Mouse (Mus musculus) forebrain, postnatal 0 days (tissue): ENCODE data around the gene Evi5. TPM values are rescaled to one million over a fixed set of nuclear protein-coding genes. Genes with fewer than 3 reads are reported as not detected.

ENCODE experiments used
- ATAC-seq: fragments of 200-750 bp; cut with Nextera tagmentation; 2 replicates; pipeline ENCODE4 v1.8.0; 2017; ENCODE audit warnings: mild to moderate bottlenecking, moderate library complexity
- DNase-seq: peaks from one replicate; pipeline ENCODE4 v3.0.0-alpha.2; 2015
- H3K27ac ChIP-seq: fragments of 300-500 bp; sonication (generic); 2 replicates; pipeline ENCODE4 v1.5.1; 2014; ENCODE audit warnings: low read depth, mild to moderate bottlenecking, antibody characterized with exemption, low read length, moderate library complexity, mixed read lengths
- H3K27me3 ChIP-seq: fragments of 300-500 bp; sonication (generic); 2 replicates; pipeline ENCODE4 v1.6.1; 2014; ENCODE audit warnings: mild to moderate bottlenecking, low read length, mixed read lengths; ENCODE audit not compliant: insufficient read depth
- H3K36me3 ChIP-seq: fragments of 300-500 bp; sonication (generic); 2 replicates; pipeline ENCODE4 v1.6.1; 2014; ENCODE audit warnings: mild to moderate bottlenecking, moderate library complexity; ENCODE audit not compliant: insufficient read depth
- H3K4me1 ChIP-seq: fragments of 300-500 bp; sonication (generic); 2 replicates; pipeline ENCODE4 v1.6.1; 2014; ENCODE audit warnings: antibody characterized with exemption; ENCODE audit not compliant: insufficient read depth
- H3K4me2 ChIP-seq: fragments of 300-500 bp; sonication (generic); 2 replicates; pipeline ENCODE4 v1.6.1; 2014; ENCODE audit warnings: low read depth, mild to moderate bottlenecking, moderate library complexity
- H3K4me3 ChIP-seq: fragments of 300-500 bp; sonication (generic); 2 replicates; pipeline ENCODE4 v1.5.1; 2014; ENCODE audit warnings: low read depth, low read length, mixed read lengths
- H3K9ac ChIP-seq: fragments of 300-500 bp; sonication (generic); 2 replicates; pipeline ENCODE4 v1.6.1; 2014; ENCODE audit warnings: mild to moderate bottlenecking
- H3K9me3 ChIP-seq: fragments of 300-500 bp; sonication (generic); 2 replicates; pipeline ENCODE4 v1.6.1; 2016; ENCODE audit warnings: low read length
- CTCF ChIP-seq: sonication (generic); IDR thresholded peaks from 2 replicates; pipeline ENCODE4 v1.5.1; 2016; ENCODE audit warnings: antibody characterized with exemption, control low read depth, low read depth
- WGBS: fragments of 180-500 bp; shearing (Covaris S2); extraction: QIAGEN DNeasy Blood & Tissue Kit; methylation state at CpG from one replicate; pipeline ENCODE4 v1.1.7; 2014; 5-methylcytosine and 5-hydroxymethylcytosine counted together
- polyA plus RNA-seq: library from polyadenylated mRNA; unstranded; fragments of >200 nt; fragmentation: Nextera tagmentation; extraction: Ambion mirVana; gene quantifications from 2 replicates; pipeline ENCODE4 v1.2.1, GENCODE M21; 2015
- total RNA-seq: library from RNA; depleted of rRNA; stranded (reverse); fragments of >200 nt; gene quantifications from 2 replicates; pipeline ENCODE4 v1.2.3, GENCODE M21; 2014

Gene Evi5
- total and polyA plus RNA-seq, 2 experiments from 2014 or later, result 59.6 to 66.9 TPM

DNA sequence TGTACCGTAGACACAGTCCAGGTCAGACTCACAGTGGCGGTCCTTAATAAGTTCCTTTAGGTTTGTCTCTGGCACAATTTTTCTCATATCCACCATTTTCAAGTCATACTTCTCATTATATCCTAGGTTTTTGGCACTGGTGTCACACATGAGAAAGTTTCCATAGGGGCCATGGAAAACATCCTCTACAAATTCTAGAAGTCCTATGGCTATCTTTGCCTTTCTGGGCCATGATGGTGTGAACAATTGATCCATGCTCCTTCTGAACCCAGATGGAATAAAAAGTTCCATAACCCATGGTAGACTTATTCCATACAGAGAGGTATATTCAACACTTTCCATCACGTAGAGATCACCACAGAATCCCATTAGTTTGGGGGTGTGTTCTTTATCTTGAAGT lies 34.8 kb upstream of the Evi5 start:
- TF ChIP-seq CTCF, result no peak
- no peak for DNase-seq
- Histone ChIP-seq H3K27me3 (no peaks in the 10 kb centered on the region), H3K36me3 (peaks cover 57% of the 10 kb centered on the region), H3K27ac (no peak overlapping the region), H3K4me3 (no peak overlapping the region), H3K4me2 (no peak overlapping the region), H3K9ac (no peak overlapping the region), H3K9me3 (no peaks in the 10 kb centered on the region), H3K4me1 (no peaks in the 10 kb centered on the region)
- ATAC-seq, result no peak
- 81% methylated on average over 3 of the region's 3 CpGs for WGBS

DNA sequence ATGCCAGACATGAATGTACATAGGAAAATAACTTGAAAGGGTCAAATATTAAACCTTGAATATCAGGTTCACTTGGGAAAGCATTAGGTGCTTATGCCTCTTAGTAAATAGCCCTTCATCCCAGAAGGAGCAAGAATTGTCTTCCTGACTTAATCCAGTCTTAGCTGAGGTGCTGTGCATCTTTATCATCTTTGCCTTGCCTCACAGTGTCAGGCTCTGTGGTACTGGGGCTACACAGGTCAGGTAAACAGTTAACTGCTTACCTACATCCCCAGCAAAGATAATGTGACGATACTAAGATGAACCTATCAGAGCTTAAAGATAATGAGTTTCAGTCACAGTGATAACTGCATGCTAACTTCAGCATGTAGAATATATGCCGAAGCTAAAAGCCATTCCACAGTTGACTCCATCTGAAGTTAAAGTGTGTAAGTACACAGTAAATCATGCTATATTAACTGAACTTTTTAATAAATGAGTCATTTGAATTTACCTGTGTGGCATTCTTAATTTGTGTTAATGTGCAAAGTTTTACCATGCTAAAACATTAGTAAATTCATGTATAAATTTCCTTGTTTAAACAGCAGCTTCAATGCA lies 33.7 kb upstream of the Evi5 start:
- Histone ChIP-seq H3K27me3 (no peaks in the 10 kb centered on the region), H3K36me3 (peaks cover 65% of the 10 kb centered on the region), H3K27ac (no peak overlapping the region), H3K4me3 (no peak overlapping the region), H3K4me2 (no peak overlapping the region), H3K9me3 (no peaks in the 10 kb centered on the region), H3K4me1 (no peaks in the 10 kb centered on the region), H3K9ac (no peak overlapping the region)
- DNase-seq (no peak), ATAC-seq (no peak)
- no peak for TF ChIP-seq CTCF
- 93% methylated on average over 2 of the region's 2 CpGs for WGBS

GRCm38 (mm10) chr5:107904325-107904724 lies 29.4 kb upstream of the Evi5 start:
- Histone ChIP-seq H3K4me1 (no peaks in the 10 kb centered on the region), H3K9me3 (no peaks in the 10 kb centered on the region), H3K27ac (no peak overlapping the region), H3K4me2 (no peak overlapping the region), H3K9ac (no peak overlapping the region), H3K27me3 (no peaks in the 10 kb centered on the region), H3K36me3 (peaks cover 59% of the 10 kb centered on the region), H3K4me3 (no peak overlapping the region)
- DNase-seq (no peak), ATAC-seq (no peak)
- 77% methylated on average over 3 of the region's 3 CpGs for WGBS
- no peak for TF ChIP-seq CTCF

DNA sequence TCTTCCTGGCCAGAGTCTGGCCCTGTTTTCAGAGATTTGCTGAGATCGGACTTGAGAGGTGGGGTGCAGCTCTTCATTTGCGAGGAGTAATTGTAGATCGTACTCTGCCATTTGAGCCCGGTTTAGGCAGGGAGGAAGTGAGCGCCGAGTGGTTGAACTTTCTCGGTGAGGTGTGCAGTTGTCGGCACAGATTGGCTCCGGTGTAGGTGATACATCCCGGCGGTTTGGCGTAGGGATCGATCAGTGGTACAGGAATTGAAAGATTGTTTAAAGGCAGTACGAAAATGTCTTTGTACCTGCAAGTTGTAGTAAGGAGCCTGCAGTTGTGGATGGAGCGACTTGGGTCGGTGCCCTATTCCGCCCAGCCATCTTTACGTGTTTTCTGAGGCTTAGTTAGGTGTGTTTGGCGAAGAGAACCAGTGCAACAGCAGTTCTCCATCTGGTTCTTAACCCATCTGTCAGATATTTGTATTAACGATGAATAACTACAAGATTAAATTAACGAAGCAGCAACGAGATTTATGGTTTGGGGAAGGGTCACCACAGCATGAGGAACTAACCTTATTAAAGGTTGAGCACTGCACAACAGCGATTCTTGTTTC lies 26.2 kb upstream of the Evi5 start:
- Histone ChIP-seq H3K4me2 (peak overlapping the region; percentile 69), H3K27me3 (no peaks in the 10 kb centered on the region), H3K4me1 (no peaks in the 10 kb centered on the region), H3K27ac (peak overlapping the region; percentile 91), H3K36me3 (peaks cover 29% of the 10 kb centered on the region), H3K9me3 (no peaks in the 10 kb centered on the region), H3K9ac (peak overlapping the region; percentile 95), H3K4me3 (peak overlapping the region; percentile 98)
- TF ChIP-seq CTCF, result no peak
- DNase-seq (no peak), ATAC-seq (peak; percentile 53; the same call in 1 of the 2 replicates)
- under 1% methylated on average over 23 of the region's 23 CpGs for WGBS

DNA sequence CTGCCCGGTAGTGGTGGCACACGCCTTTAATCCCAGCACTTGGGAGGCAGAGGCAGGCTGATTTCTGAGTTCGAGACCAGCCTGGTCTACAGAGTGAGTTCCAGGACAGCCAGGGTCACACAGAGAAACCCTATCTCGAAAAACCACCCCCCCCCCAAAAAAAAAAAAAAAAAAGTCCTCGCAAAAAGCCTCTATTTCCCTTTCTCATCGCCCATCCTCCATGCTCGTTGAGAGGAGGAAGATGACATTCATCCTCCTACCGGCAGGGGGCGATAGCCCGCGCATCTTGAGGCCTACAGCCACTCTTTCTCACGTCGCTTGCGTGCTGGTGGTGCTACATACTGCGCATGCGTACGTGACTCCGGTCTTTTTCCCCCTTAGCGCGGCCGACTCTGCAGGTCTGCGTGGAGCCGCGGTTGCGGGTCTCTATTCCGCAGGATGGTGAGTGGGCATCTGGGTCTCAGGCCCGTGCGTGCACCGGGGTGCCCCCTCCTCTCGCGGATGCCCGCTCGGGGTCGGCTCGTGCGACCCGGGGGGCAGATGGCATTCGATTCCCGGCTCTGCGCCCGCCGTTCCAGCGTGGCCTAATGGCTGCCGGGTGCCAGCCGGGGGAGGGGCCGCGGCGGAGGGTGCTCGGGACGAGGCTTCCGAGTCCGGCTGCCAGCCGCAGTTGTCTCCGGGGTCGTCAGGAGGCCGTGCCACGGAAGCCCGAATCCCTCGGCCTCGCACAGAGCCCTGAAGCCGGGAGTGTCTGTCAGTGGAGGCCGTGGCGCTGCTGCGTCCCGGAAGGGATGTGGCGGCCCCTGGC lies 25.5 kb upstream of the Evi5 start, which contains the start of gene Rpl5:
Gene Rpl5, plus strand, starts transcription at position 297 of the 808 bp plus-strand sequence.
- peaks cover 22% of the 10 kb centered on the region for H3K36me3 ChIP-seq
- DNase-seq, result peak; percentile 97
- peak within 1 kb of the TSS; percentile 91 for H3K27ac ChIP-seq
- peak within 1 kb of the TSS; percentile 98 for H3K4me3 ChIP-seq
- 4% methylated on average over 65 of the region's 66 CpGs for WGBS
- no peaks in the 10 kb centered on the region for H3K9me3 ChIP-seq
- no peaks in the 10 kb centered on the region for H3K4me1 ChIP-seq
- peak within 1 kb of the TSS; percentile 69 for H3K4me2 ChIP-seq
- ATAC-seq, result peak; percentile 97
- H3K27me3 ChIP-seq, result no peaks in the 10 kb centered on the region
- peak; percentile 98 for TF ChIP-seq CTCF
- peak within 1 kb of the TSS; percentile 95 for H3K9ac ChIP-seq

- H3K9me3 ChIP-seq, result no peaks in the 10 kb centered on the region
- TF ChIP-seq CTCF, result no peak
- no peaks in the 10 kb centered on the region for H3K4me1 ChIP-seq
- no peak overlapping the region for H3K27ac ChIP-seq
- ATAC-seq (no peak), DNase-seq (no peak)
- no peak overlapping the region for H3K9ac ChIP-seq
- no peak overlapping the region for H3K4me3 ChIP-seq
- WGBS, result 79% methylated on average over 1 of the region's 1 CpGs
- H3K36me3 ChIP-seq, result no peaks in the 10 kb centered on the region
- H3K27me3 ChIP-seq, result no peaks in the 10 kb centered on the region
- no peak overlapping the region for H3K4me2 ChIP-seq
Observed at GRCm38 (mm10) chr5:107896265-107896664, 21.4 kb upstream of the Evi5 start.

GRCm38 (mm10) chr5:107894676-107895075 lies 19.8 kb upstream of the Evi5 start:
- DNase-seq (no peak), ATAC-seq (no peak)
- no peak overlapping the region for H3K4me3 ChIP-seq
- no peak for TF ChIP-seq CTCF
- no peak overlapping the region for H3K27ac ChIP-seq
- H3K4me2 ChIP-seq, result no peak overlapping the region
- H3K9ac ChIP-seq, result no peak overlapping the region
- WGBS, result 72% methylated on average over 7 of the region's 7 CpGs
- H3K4me1 ChIP-seq, result no peaks in the 10 kb centered on the region
- H3K9me3 ChIP-seq, result no peaks in the 10 kb centered on the region
- no peaks in the 10 kb centered on the region for H3K36me3 ChIP-seq
- H3K27me3 ChIP-seq, result no peaks in the 10 kb centered on the region
